Mouse (Mus musculus): ENCODE measurements around the gene Ucn. TPM values are rescaled to one million over a fixed set of nuclear protein-coding genes. Genes with fewer than 3 reads are reported as not detected.

Ucn gene
- polyA plus RNA-seq, 1 experiment from 2014 or later = not detected

DNA sequence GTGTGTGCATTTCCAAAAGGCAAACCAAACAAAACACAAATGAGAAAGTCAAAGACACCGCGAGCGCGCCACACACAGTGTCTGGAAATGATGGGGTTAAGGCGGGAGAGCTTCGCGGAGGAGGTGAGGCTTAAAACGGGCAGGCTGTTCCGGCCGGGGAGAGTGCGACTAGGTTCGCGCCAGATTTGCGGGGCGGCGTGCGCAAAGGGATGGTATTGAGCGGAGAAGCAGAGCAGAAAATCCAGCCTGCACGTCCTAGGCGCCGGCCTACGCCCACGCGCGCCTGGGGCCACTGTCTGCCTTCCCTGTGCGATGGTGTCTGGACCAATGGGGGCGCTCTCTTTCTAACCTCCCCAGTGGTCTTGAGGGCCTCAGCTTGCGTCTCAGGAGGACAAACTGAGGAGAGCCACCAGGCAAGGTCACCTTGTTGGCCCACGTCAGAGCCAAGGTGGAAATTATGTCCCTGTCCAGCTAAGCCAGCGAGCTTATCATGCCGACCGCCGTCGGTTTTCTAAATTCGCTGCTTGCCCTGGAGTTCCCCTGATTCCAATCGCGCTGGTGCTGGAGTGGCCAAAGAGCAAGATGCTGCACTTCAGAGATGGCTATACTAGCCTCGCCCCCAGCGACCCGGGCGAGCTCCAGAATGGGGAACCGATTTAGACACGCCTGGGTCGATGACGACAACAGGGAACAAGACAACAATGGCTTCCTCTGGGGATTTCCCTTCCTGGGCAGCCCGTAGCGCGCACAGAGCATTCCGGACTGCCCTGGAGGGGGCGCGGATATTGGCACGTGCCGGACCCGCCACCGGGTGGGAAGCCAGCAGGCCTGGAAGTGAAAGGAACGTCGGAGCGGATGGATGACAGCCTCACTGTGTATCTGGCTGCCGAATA lies 43.6 kb downstream of the Ucn start:
- WGBS = under 1% methylated on average over 59 of the region's 59 CpGs
- Histone ChIP-seq H3K9me3 (ENCODE audit: control insufficient read depth, low read depth, low read length) (no peaks in the 10 kb centered on the region), H3K4me2 (replicated peaks; ENCODE audit: low read depth, low read length) (peak overlapping the region; percentile 35), H3K27ac (ENCODE audit: low read length) (no peak overlapping the region), H3K4me1 (ENCODE audit: control insufficient read depth, insufficient read depth, low read length) (peaks cover 28% of the 10 kb centered on the region), H3K27me3 (ENCODE audit: control insufficient read depth, insufficient read depth, low read length) (peaks cover 68% of the 10 kb centered on the region), H3K9ac (replicated peaks; ENCODE audit: low read depth, low read length) (no peak overlapping the region), H3K36me3 (ENCODE audit: control insufficient read depth, insufficient read depth, low read length) (no peaks in the 10 kb centered on the region), H3K4me3 (ENCODE audit: low read depth, low read length) (peak overlapping the region; percentile 26)
- ATAC-seq (ENCODE audit: insufficient number of reproducible peaks, insufficient read depth, low FRiP score, low read depth) = peak; percentile 50; the same call in 1 of the 2 replicates

DNA sequence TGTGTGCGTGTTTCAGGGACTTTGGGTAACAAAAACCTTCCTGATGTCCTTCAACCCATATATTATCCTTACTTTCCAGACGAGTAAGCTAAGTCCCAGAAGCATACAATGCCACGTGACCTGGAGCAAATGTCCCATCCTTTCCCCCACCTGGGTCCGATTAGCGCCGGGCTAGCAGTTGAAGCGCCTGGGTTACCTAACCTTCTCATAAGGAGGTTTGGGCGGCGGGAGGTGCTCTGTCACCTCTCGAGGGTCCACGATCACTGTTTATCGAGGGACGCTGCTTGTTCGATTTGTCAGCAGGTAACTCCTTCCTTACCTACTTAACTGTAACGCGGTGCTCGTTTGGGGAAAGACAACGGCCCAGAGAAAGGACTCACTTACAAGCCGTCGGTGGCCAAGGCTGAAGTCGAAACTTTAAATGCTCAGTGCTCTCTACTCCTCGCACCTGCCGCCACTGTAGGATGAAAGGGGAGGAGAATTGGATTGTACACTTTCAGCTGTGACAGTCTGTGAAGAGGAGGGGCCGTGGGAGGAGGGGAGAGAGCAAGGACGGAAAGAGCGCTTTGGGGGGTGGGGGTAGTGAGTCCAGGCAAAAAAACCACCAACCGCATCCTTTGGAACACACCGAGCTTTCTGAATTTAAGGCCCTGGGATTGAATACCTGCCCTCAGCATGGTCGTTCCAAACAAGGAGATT lies 44.4 kb downstream of the Ucn start:
- WGBS = 4% methylated on average over 29 of the region's 29 CpGs
- ATAC-seq (ENCODE audit: insufficient number of reproducible peaks, insufficient read depth, low FRiP score, low read depth) = no peak
- H3K36me3 ChIP-seq (ENCODE audit: control insufficient read depth, insufficient read depth, low read length) = no peaks in the 10 kb centered on the region
- peak overlapping the region; percentile 35 for H3K4me2 ChIP-seq (replicated peaks; ENCODE audit: low read depth, low read length)
- peak overlapping the region; percentile 26 for H3K4me3 ChIP-seq (ENCODE audit: low read depth, low read length)
- H3K27me3 ChIP-seq (ENCODE audit: control insufficient read depth, insufficient read depth, low read length) = peaks cover 68% of the 10 kb centered on the region
- no peak overlapping the region for H3K27ac ChIP-seq (ENCODE audit: low read length)
- H3K4me1 ChIP-seq (ENCODE audit: control insufficient read depth, insufficient read depth, low read length) = peaks cover 28% of the 10 kb centered on the region
- no peaks in the 10 kb centered on the region for H3K9me3 ChIP-seq (ENCODE audit: control insufficient read depth, low read depth, low read length)
- H3K9ac ChIP-seq (replicated peaks; ENCODE audit: low read depth, low read length) = no peak overlapping the region

DNA sequence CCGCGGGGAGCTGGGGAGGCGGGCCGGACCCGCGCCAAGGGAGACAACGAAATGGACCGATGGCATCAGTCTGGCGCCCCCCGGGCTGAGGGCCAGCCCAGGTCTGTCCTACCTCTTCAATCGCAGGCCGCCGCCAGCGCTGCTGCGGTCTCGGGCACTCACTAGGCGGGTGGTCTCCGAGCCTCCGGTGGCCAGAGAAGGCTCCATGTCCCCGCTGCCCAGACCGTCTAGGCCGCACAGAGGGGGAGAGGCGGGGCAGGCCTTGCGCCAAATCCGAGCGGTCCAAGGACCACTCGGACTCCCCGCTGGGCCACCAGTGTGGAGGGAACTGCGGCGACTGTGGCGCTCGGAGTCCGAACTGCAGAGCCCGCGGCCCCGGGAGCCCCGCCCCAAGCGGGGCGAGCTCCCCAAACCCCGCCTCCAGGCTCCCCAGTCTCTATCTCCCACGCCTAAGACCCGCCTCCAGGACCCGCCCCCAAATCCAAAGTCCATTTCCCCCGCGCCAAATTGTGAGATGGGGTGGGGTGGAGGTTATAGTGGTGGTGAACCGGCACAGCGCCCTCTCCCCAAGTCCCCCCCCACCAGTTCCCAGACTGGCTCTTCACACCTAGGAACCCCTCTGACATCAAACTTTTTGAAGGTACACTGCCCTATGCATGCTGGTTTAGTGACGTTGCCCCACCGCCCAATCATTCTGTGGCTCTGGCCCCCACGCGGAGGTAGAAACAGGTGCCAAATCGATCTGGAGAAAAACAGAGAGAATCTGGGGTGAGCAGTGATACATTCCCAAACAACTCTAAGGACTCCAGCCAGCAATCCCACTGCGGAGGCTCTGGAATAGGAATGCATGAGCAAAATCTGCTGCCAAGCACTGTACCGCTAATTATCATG lies 45.2 kb downstream of the Ucn start:
- under 1% methylated on average over 49 of the region's 54 CpGs for WGBS
- Histone ChIP-seq H3K27me3 (ENCODE audit: control insufficient read depth, insufficient read depth, low read length) (peaks cover 68% of the 10 kb centered on the region), H3K27ac (ENCODE audit: low read length) (no peak overlapping the region), H3K4me1 (ENCODE audit: control insufficient read depth, insufficient read depth, low read length) (peaks cover 28% of the 10 kb centered on the region), H3K9ac (replicated peaks; ENCODE audit: low read depth, low read length) (no peak overlapping the region; the same call in 1 of the 2 replicates), H3K36me3 (ENCODE audit: control insufficient read depth, insufficient read depth, low read length) (no peaks in the 10 kb centered on the region), H3K9me3 (ENCODE audit: control insufficient read depth, low read depth, low read length) (no peaks in the 10 kb centered on the region), H3K4me2 (replicated peaks; ENCODE audit: low read depth, low read length) (peak overlapping the region; percentile 78), H3K4me3 (ENCODE audit: low read depth, low read length) (peak overlapping the region; percentile 35)
- peak; percentile 60 for ATAC-seq (ENCODE audit: insufficient number of reproducible peaks, insufficient read depth, low FRiP score, low read depth)

DNA sequence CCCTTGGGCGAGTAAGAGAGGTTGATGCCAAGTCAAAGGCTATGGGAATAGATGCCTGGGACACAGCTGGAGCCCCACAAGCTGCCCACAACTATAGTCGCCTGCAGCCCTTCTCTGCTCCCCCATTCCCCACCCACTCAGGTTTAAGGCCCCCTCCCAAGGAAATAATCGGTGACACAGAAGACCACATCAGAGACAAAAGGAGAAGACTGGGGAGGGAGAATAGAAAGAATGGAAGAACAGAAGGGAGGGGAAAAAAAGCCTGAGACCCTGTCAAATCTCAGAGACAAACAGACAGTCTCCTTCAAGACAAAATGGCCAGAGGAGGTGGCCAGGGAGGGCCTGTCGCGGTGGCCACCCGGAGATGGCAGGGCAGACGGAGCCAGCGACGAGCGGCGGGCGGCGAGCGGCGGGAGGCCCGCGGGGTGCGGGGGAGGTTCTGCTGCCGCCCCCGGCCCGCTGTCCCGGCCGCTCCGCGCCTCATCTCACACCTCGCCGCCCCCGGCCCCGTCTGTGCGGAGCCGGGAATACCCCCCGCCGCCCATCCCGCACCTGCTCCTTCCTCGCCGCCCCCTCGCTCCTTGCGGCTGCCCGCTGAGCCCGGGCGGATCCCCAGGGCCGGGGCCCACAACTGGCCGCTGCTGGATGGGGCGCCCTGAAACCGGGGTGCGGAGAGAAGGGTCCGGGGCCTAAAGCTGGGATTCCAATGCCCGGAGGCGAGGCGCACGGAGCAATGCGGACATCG lies 46.2 kb downstream of the Ucn start:
- peak overlapping the region; percentile 78 for H3K4me2 ChIP-seq (replicated peaks; ENCODE audit: low read depth, low read length)
- ATAC-seq (ENCODE audit: insufficient number of reproducible peaks, insufficient read depth, low FRiP score, low read depth) = no peak
- no peak overlapping the region for H3K9ac ChIP-seq (replicated peaks; ENCODE audit: low read depth, low read length)
- H3K4me3 ChIP-seq (ENCODE audit: low read depth, low read length) = peak overlapping the region; percentile 35
- no peaks in the 10 kb centered on the region for H3K9me3 ChIP-seq (ENCODE audit: control insufficient read depth, low read depth, low read length)
- H3K27ac ChIP-seq (ENCODE audit: low read length) = no peak overlapping the region
- H3K36me3 ChIP-seq (ENCODE audit: control insufficient read depth, insufficient read depth, low read length) = no peaks in the 10 kb centered on the region
- WGBS = 2% methylated on average over 51 of the region's 53 CpGs
- peaks cover 28% of the 10 kb centered on the region for H3K4me1 ChIP-seq (ENCODE audit: control insufficient read depth, insufficient read depth, low read length)
- H3K27me3 ChIP-seq (ENCODE audit: control insufficient read depth, insufficient read depth, low read length) = peaks cover 67% of the 10 kb centered on the region

Other genes starting within 250 kb of the Ucn start
- gene Ost4, start 231.0 kb downstream of the Ucn start, polyA plus RNA-seq (2014; fragmentation: Nextera tagmentation; extraction: Ambion mirVana) = 476 and 515 TPM in 2 replicates
- gene Emilin1, start 225.4 kb downstream of the Ucn start, polyA plus RNA-seq (2014; fragmentation: Nextera tagmentation; extraction: Ambion mirVana) = 208 and 230 TPM in 2 replicates
- 19.2 and 24.2 TPM in 2 replicates for gene Khk, start 217.4 kb downstream of the Ucn start, polyA plus RNA-seq (2014; fragmentation: Nextera tagmentation; extraction: Ambion mirVana)
- 5.7 and 6.4 TPM in 2 replicates for gene Cgref1, start 193.2 kb downstream of the Ucn start, polyA plus RNA-seq (2014; fragmentation: Nextera tagmentation; extraction: Ambion mirVana)
- 102 and 104 TPM in 2 replicates for gene Preb, start 178.5 kb downstream of the Ucn start, polyA plus RNA-seq (2014; fragmentation: Nextera tagmentation; extraction: Ambion mirVana)
- 0.50 and 0.55 TPM in 2 replicates for gene Tcf23, start 170.2 kb downstream of the Ucn start, polyA plus RNA-seq (2014; fragmentation: Nextera tagmentation; extraction: Ambion mirVana)
- gene Atraid, start 90.5 kb downstream of the Ucn start, polyA plus RNA-seq (2014; fragmentation: Nextera tagmentation; extraction: Ambion mirVana) = 173 and 186 TPM in 2 replicates
- 9.2 and 9.7 TPM in 2 replicates for gene Slc5a6, start 89.9 kb downstream of the Ucn start, polyA plus RNA-seq (2014; fragmentation: Nextera tagmentation; extraction: Ambion mirVana)
- 21.7 and 26.3 TPM in 2 replicates for gene Cad, start 84.0 kb downstream of the Ucn start, polyA plus RNA-seq (2014; fragmentation: Nextera tagmentation; extraction: Ambion mirVana)
- gene Dnajc5g, start 32.5 kb downstream of the Ucn start, polyA plus RNA-seq (2014; fragmentation: Nextera tagmentation; extraction: Ambion mirVana) = not detected in 2 replicates
- 0.30 and 0.52 TPM in 2 replicates for gene Slc30a3, start 30.6 kb downstream of the Ucn start, polyA plus RNA-seq (2014; fragmentation: Nextera tagmentation; extraction: Ambion mirVana)
- not detected in 2 replicates for gene Trim54, start 22.1 kb downstream of the Ucn start, polyA plus RNA-seq (2014; fragmentation: Nextera tagmentation; extraction: Ambion mirVana)
- gene Mpv17, start 15.4 kb upstream of the Ucn start, polyA plus RNA-seq (2014; fragmentation: Nextera tagmentation; extraction: Ambion mirVana) = 69.8 and 72.3 TPM in 2 replicates
- gene Gm29609, start 41.1 kb upstream of the Ucn start, polyA plus RNA-seq (2014; fragmentation: Nextera tagmentation; extraction: Ambion mirVana) = 1.1 and 1.8 TPM in 2 replicates
- gene Gtf3c2, start 41.3 kb upstream of the Ucn start, polyA plus RNA-seq (2014; fragmentation: Nextera tagmentation; extraction: Ambion mirVana) = 63.2 and 77.7 TPM in 2 replicates
- 123 and 125 TPM in 2 replicates for gene Snx17, start 54.4 kb upstream of the Ucn start, polyA plus RNA-seq (2014; fragmentation: Nextera tagmentation; extraction: Ambion mirVana)
- gene Eif2b4, start 54.6 kb upstream of the Ucn start, polyA plus RNA-seq (2014; fragmentation: Nextera tagmentation; extraction: Ambion mirVana) = 52.5 and 60.2 TPM in 2 replicates
- gene Zfp513, start 63.5 kb upstream of the Ucn start, polyA plus RNA-seq (2014; fragmentation: Nextera tagmentation; extraction: Ambion mirVana) = 5.1 and 5.6 TPM in 2 replicates
- 108 and 112 TPM in 2 replicates for gene Ppm1g, start 81.9 kb upstream of the Ucn start, polyA plus RNA-seq (2014; fragmentation: Nextera tagmentation; extraction: Ambion mirVana)
- gene Nrbp1, start 102.0 kb upstream of the Ucn start, polyA plus RNA-seq (2014; fragmentation: Nextera tagmentation; extraction: Ambion mirVana) = 168 and 169 TPM in 2 replicates
- 0.51 and 1.0 TPM in 2 replicates for gene Gm9970, start 102.4 kb upstream of the Ucn start, polyA plus RNA-seq (2014; fragmentation: Nextera tagmentation; extraction: Ambion mirVana)
- gene Krtcap3, start 112.9 kb upstream of the Ucn start, polyA plus RNA-seq (2014; fragmentation: Nextera tagmentation; extraction: Ambion mirVana) = 63.6 and 68.9 TPM in 2 replicates
- 35.5 and 41.4 TPM in 2 replicates for gene Ift172, start 152.3 kb upstream of the Ucn start, polyA plus RNA-seq (2014; fragmentation: Nextera tagmentation; extraction: Ambion mirVana)
- gene Fndc4, start 157.3 kb upstream of the Ucn start, polyA plus RNA-seq (2014; fragmentation: Nextera tagmentation; extraction: Ambion mirVana) = 44.4 and 46.0 TPM in 2 replicates
- 0.32 TPM in 1 of 2 replicates, not detected in the other for gene Gckr, start 158.6 kb upstream of the Ucn start, polyA plus RNA-seq (2014; fragmentation: Nextera tagmentation; extraction: Ambion mirVana)

Data from stomach, embryonic 14.5 days (tissue).